Mouse (Mus musculus) neutrophil, adult 5-6 weeks (primary cell): ENCODE results near the gene Chrd. TPM values are rescaled to one million over a fixed set of nuclear protein-coding genes. Genes with fewer than 3 reads are reported as not detected.

Experiments
- ATAC-seq: fragments of 151-379, 151-347 bp; 2 replicates; pipeline ENCODE4 v1.8.0; 2017; ENCODE audit warnings: mild to moderate bottlenecking, moderate TSS enrichment; ENCODE audit not compliant: insufficient number of reproducible peaks, poor library complexity, low FRiP score, severe bottlenecking; ENCODE audit errors: extremely low read depth
- total RNA-seq: library from RNA; stranded (forward); fragments of 200-1000 nt; gene quantifications from 2 replicates; pipeline ENCODE4 v1.2.3, GENCODE M21; 2017

Gene Chrd
- total RNA-seq, 1 experiment from 2014 or later = not detected

GRCm38 (mm10) chr16:20786556-20786955 is 53.6 kb downstream of the Chrd start:
- ATAC-seq = no peak

GRCm38 (mm10) chr16:20791803-20792202 is 58.9 kb downstream of the Chrd start:
- no peak for ATAC-seq

Other genes with a start within 250 kb of the Chrd start
- 47.6 and 49.8 TPM in 2 replicates for gene Eif2b5, start 234.3 kb upstream of the Chrd start, total RNA-seq
- gene Dvl3, start 216.1 kb upstream of the Chrd start, total RNA-seq = 7.1 and 8.8 TPM in 2 replicates
- 176 and 177 TPM in 2 replicates for gene Ap2m1, start 197.6 kb upstream of the Chrd start, total RNA-seq
- gene Abcf3, start 184.6 kb upstream of the Chrd start, total RNA-seq = 121 and 129 TPM in 2 replicates
- gene Vwa5b2, start 143.7 kb upstream of the Chrd start, total RNA-seq = not detected in 2 replicates
- 0.35 and 1.2 TPM in 2 replicates for gene Eef1akmt4, start 121.5 kb upstream of the Chrd start, total RNA-seq
- not detected in 2 replicates for gene Gm49333, start 121.5 kb upstream of the Chrd start, total RNA-seq
- 4.2 and 6.5 TPM in 2 replicates for gene Alg3, start 121.4 kb upstream of the Chrd start, total RNA-seq
- not detected in 2 replicates for gene Camk2n2, start 111.8 kb upstream of the Chrd start, total RNA-seq
- not detected in 2 replicates for gene Ece2, start 103.3 kb upstream of the Chrd start, total RNA-seq
- 81.6 and 82.6 TPM in 2 replicates for gene Psmd2, start 81.5 kb upstream of the Chrd start, total RNA-seq
- 148 and 172 TPM in 2 replicates for gene Eif4g1, start 64.8 kb upstream of the Chrd start, total RNA-seq
- 0.61 TPM in 1 of 2 replicates, not detected in the other for gene Fam131a, start 39.9 kb upstream of the Chrd start, total RNA-seq
- 14.7 and 21.9 TPM in 2 replicates for gene Polr2h, start 15.5 kb upstream of the Chrd start, total RNA-seq
- 2.7 and 4.2 TPM in 2 replicates for gene Clcn2, start 15.4 kb upstream of the Chrd start, total RNA-seq
- gene Thpo, start 1.4 kb downstream of the Chrd start, total RNA-seq = not detected in 2 replicates